Mouse (Mus musculus): Measurements from ENCODE around the gene Ppl. TPM values are rescaled to one million over a fixed set of nuclear protein-coding genes. Genes with fewer than 3 reads are reported as not detected.

Gene Ppl
- polyA plus RNA-seq, 1 experiment, result 1.3 TPM

DNA sequence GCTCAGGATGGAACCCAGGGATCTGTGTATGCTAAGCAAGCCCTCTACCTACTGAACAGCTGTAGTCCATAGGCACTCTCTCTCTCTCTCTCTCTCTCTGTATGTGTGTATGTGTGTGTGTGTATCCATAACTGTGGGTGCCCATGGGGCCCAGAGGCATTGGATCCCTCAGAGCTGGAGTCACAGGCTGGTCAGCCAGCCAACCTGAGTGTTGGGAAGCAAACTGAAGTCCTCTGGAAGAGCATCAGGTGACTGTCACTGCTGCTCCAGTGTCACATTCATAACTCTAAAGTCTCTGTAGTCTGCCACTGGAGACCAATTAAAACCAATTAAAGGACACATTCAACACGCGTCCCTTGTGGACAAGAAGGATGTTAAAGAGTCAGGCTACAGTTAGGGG is 24.3 kb upstream of the Ppl start:
- DNase-seq, result no peak
- no peaks in the 10 kb centered on the region for H3K27me3 ChIP-seq (ENCODE audit: control insufficient read depth, insufficient read depth, low read length)
- H3K27ac ChIP-seq (ENCODE audit: control insufficient read depth, insufficient read depth, low read length), result no peak overlapping the region
- 86% methylated on average over 2 of the region's 2 CpGs for WGBS
- no peaks in the 10 kb centered on the region for H3K4me1 ChIP-seq (replicated peaks; ENCODE audit: control insufficient read depth, insufficient read depth, low read length)
- no peak overlapping the region for H3K4me3 ChIP-seq (ENCODE audit: control insufficient read depth, insufficient read depth, low read length)
- TF ChIP-seq POLR2A (IDR thresholded peaks at IDR 0.05; ENCODE audit: control insufficient read depth, extremely low read depth, insufficient read depth, low read length, poor library complexity), result no peak
- no peak for TF ChIP-seq CTCF (IDR thresholded peaks at IDR 0.05; ENCODE audit: borderline replicate concordance, control insufficient read depth, extremely low read depth, insufficient read depth, low read length, poor library complexity)
- H3K36me3 ChIP-seq (ENCODE audit: control insufficient read depth, insufficient read depth, low read length), result no peaks in the 10 kb centered on the region

DNA sequence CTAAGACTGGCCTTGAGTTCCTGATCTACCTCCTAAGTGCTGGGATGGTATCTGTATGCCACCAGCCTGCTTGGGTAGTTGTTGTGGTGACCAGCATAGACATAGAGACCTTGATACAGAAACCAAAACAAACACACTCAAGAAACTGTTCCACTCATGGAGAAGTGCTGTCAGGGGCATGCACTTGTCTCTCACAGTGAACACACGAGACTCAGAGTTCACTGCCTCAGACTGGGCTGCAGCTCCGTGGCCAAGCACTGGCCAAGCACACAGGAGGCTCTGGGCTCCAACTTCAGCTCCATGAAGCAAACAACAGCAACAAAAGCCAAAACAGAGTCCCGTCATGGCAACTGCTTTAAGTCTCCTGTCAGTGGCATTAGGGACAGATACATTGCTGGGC is 22.8 kb upstream of the Ppl start:
- no peak overlapping the region for H3K27ac ChIP-seq (ENCODE audit: control insufficient read depth, insufficient read depth, low read length)
- WGBS, result 61% methylated on average over 3 of the region's 3 CpGs
- no peak for DNase-seq
- no peaks in the 10 kb centered on the region for H3K4me1 ChIP-seq (replicated peaks; ENCODE audit: control insufficient read depth, insufficient read depth, low read length)
- H3K36me3 ChIP-seq (ENCODE audit: control insufficient read depth, insufficient read depth, low read length), result no peaks in the 10 kb centered on the region
- no peaks in the 10 kb centered on the region for H3K27me3 ChIP-seq (ENCODE audit: control insufficient read depth, insufficient read depth, low read length)
- TF ChIP-seq CTCF (IDR thresholded peaks at IDR 0.05; ENCODE audit: borderline replicate concordance, control insufficient read depth, extremely low read depth, insufficient read depth, low read length, poor library complexity) (no peak), POLR2A (IDR thresholded peaks at IDR 0.05; ENCODE audit: control insufficient read depth, extremely low read depth, insufficient read depth, low read length, poor library complexity) (no peak)
- no peak overlapping the region for H3K4me3 ChIP-seq (ENCODE audit: control insufficient read depth, insufficient read depth, low read length)

DNA sequence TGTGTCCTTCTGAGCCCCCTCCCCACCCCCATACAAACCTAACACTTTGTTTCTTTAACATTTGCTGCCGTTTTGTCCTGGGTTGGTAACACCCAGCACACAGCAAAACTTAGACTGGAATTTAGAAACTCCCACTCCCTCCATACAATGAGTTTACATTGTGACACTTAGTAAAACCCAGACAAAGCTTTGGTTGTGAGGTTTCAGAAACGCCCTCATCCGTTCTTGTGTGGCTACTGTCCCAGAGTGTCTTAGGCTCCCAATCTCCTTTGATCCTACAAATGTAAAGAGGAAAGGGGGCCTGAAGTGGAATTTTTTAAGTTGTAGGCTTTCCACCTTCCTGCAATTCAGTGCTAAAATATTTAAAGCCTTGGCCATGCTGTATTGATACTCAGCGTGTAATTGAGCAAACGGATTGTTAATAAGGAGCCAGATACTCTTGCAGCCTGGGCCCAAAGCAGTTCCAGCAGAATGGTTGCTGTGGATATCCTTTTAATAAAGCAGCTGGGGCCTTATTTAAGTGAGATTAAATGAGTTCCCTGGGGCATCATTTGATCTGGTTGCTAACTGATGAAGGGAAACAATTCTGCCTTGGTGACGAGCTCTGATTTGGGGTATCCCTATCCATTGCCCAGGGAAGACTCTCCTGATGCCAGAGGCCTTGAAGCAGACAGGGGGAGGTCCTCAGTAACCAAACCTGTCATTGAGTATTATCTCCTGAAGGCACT is 21.2 kb upstream of the Ppl start:
- no peak for TF ChIP-seq POLR2A (IDR thresholded peaks at IDR 0.05; ENCODE audit: control insufficient read depth, extremely low read depth, insufficient read depth, low read length, poor library complexity)
- no peak for TF ChIP-seq CTCF (IDR thresholded peaks at IDR 0.05; ENCODE audit: borderline replicate concordance, control insufficient read depth, extremely low read depth, insufficient read depth, low read length, poor library complexity)
- 76% methylated on average over 6 of the region's 6 CpGs for WGBS
- no peak for DNase-seq
- Histone ChIP-seq H3K4me3 (ENCODE audit: control insufficient read depth, insufficient read depth, low read length) (no peak overlapping the region), H3K27me3 (ENCODE audit: control insufficient read depth, insufficient read depth, low read length) (no peaks in the 10 kb centered on the region), H3K4me1 (replicated peaks; ENCODE audit: control insufficient read depth, insufficient read depth, low read length) (no peaks in the 10 kb centered on the region), H3K27ac (ENCODE audit: control insufficient read depth, insufficient read depth, low read length) (no peak overlapping the region), H3K36me3 (ENCODE audit: control insufficient read depth, insufficient read depth, low read length) (no peaks in the 10 kb centered on the region)

DNA sequence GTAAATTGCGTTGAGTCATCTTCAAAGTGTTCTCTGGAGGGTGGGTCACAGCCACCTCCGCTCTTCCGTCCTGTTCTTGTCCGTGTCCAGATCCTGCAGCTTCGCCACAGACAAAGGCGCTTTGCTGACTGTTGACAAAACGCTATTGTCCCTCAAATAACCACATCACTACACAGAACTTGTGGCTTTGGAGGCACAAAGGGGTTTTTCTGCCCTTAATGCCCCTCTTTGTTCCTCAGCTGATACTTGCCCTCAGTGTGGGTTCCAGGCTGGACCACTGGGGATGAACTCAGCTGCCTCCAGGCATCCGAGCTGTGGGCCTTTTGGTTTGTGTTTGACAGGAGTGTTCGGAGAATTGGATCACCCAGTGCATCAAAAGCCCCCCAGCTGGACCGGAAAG is 18.3 kb upstream of the Ppl start:
- no peaks in the 10 kb centered on the region; the same call in 1 of the 2 replicates for H3K27me3 ChIP-seq (ENCODE audit: control insufficient read depth, insufficient read depth, low read length)
- no peak overlapping the region for H3K27ac ChIP-seq (ENCODE audit: control insufficient read depth, insufficient read depth, low read length)
- H3K4me3 ChIP-seq (ENCODE audit: control insufficient read depth, insufficient read depth, low read length), result no peak overlapping the region
- TF ChIP-seq POLR2A (IDR thresholded peaks at IDR 0.05; ENCODE audit: control insufficient read depth, extremely low read depth, insufficient read depth, low read length, poor library complexity), result no peak
- no peak for TF ChIP-seq CTCF (IDR thresholded peaks at IDR 0.05; ENCODE audit: borderline replicate concordance, control insufficient read depth, extremely low read depth, insufficient read depth, low read length, poor library complexity)
- no peak for DNase-seq
- 0 out of 2 replicates have a peak, but pooled peaks cover 10% of the 10 kb centered on the region for H3K4me1 ChIP-seq (replicated peaks; ENCODE audit: control insufficient read depth, insufficient read depth, low read length)
- H3K36me3 ChIP-seq (ENCODE audit: control insufficient read depth, insufficient read depth, low read length), result no peaks in the 10 kb centered on the region
- WGBS, result 79% methylated on average over 10 of the region's 10 CpGs

DNA sequence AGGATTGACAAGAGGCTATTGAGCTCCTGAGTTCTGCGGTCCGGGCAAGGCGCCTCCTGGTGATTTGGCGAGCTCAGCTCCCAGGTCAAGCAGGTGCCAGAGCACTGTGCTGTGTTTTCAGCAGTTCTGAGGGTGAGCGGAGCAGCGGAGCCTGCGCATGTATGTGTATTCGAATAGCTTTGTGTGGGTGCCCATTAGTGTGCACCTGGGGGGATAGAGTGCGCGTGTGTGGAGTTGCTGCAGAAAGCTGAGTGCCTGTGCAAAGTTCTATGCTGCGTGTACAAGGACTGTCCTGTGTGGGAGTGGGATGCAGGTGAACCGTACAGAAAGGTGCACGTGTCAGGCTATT is 14.8 kb upstream of the Ppl start, which contains the start of gene Sec14l5:
Sec14l5 (plus strand) TSS at position 73 of the 349 bp plus-strand sequence.
- no peak for TF ChIP-seq POLR2A (IDR thresholded peaks at IDR 0.05; ENCODE audit: control insufficient read depth, extremely low read depth, insufficient read depth, low read length, poor library complexity)
- TF ChIP-seq CTCF (IDR thresholded peaks at IDR 0.05; ENCODE audit: borderline replicate concordance, control insufficient read depth, extremely low read depth, insufficient read depth, low read length, poor library complexity), result no peak
- Histone ChIP-seq H3K27ac (ENCODE audit: control insufficient read depth, insufficient read depth, low read length) (no peak within 1 kb of the TSS), H3K27me3 (ENCODE audit: control insufficient read depth, insufficient read depth, low read length) (no peaks in the 10 kb centered on the region; the same call in 1 of the 2 replicates), H3K4me3 (ENCODE audit: control insufficient read depth, insufficient read depth, low read length) (no peak within 1 kb of the TSS; the same call in 1 of the 2 replicates), H3K4me1 (replicated peaks; ENCODE audit: control insufficient read depth, insufficient read depth, low read length) (0 out of 2 replicates have a peak, but pooled peaks cover 10% of the 10 kb centered on the region), H3K36me3 (ENCODE audit: control insufficient read depth, insufficient read depth, low read length) (no peaks in the 10 kb centered on the region)
- 22% methylated on average over 13 of the region's 13 CpGs for WGBS
- DNase-seq, result no peak

DNA sequence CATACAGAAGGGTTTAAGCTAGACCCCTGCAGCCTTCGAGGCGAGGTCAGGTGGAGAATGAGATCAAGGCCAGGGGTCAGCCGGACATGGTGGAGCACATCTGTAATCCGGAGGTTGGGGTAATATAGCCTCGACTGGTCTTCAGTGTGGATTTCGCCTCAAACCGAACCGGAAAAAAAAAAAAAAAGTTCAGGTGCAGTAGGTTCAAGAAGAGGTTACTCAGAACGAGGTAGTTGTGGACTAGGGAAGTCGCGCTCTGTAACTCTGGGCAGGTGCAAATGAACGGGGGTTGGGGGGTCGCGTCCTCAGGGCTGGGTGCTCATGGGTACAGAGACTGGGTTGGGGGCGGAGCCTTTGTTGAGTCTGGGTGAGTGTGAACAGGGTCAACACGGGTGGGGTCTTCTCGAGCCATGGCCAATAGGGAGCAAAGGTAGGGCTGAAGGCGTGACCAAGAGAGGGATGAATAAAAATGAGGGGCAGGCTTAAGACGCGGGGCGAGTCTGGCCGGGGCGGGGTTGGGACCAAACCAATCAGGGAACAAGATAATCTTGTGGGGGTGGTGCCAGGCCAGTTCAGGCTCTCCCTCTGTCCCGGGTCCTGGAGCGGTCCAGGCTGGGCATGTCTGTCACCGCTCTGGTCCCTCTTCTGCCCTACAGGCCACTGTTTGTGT is 14.3 kb upstream of the Ppl start:
- Histone ChIP-seq H3K4me3 (ENCODE audit: control insufficient read depth, insufficient read depth, low read length) (no peak overlapping the region; the same call in 1 of the 2 replicates), H3K27ac (ENCODE audit: control insufficient read depth, insufficient read depth, low read length) (no peak overlapping the region), H3K4me1 (replicated peaks; ENCODE audit: control insufficient read depth, insufficient read depth, low read length) (0 out of 2 replicates have a peak, but pooled peaks cover 10% of the 10 kb centered on the region), H3K27me3 (ENCODE audit: control insufficient read depth, insufficient read depth, low read length) (no peaks in the 10 kb centered on the region; the same call in 1 of the 2 replicates), H3K36me3 (ENCODE audit: control insufficient read depth, insufficient read depth, low read length) (no peaks in the 10 kb centered on the region)
- TF ChIP-seq POLR2A (IDR thresholded peaks at IDR 0.05; ENCODE audit: control insufficient read depth, extremely low read depth, insufficient read depth, low read length, poor library complexity) (no peak), CTCF (IDR thresholded peaks at IDR 0.05; ENCODE audit: borderline replicate concordance, control insufficient read depth, extremely low read depth, insufficient read depth, low read length, poor library complexity) (no peak)
- WGBS, result 2% methylated on average over 26 of the region's 26 CpGs
- peak; percentile 9 for DNase-seq

Data from thymus, adult 2 months (tissue).